Mouse (Mus musculus): ENCODE data around the gene Polr2b. TPM values are rescaled to one million over a fixed set of nuclear protein-coding genes. Genes with fewer than 3 reads are reported as not detected.

The Polr2b gene
- polyA plus RNA-seq, 1 experiment from 2014 or later, result 86.8 TPM

DNA sequence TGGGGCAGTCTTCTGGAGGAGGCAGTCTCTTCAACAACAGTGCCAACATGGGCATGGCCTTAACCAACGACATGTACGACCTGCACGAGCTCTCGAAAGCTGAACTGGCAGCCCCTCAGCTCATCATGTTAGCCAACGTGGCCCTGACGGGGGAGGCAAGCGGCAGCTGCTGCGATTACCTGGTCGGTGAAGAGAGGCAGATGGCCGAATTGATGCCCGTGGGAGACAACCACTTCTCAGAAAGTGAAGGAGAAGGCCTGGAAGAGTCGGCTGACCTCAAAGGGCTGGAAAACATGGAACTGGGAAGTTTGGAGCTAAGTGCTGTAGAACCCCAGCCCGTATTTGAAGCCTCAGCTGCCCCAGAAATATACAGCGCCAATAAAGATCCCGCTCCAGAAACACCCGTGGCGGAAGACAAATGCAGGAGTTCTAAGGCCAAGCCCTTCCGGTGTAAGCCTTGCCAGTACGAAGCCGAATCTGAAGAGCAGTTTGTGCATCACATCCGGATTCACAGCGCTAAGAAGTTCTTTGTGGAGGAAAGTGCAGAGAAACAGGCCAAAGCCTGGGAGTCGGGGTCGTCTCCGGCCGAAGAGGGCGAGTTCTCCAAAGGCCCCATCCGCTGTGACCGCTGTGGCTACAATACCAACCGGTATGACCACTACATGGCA, 41.9 kb upstream of the Polr2b start:
- ATAC-seq (ENCODE audit: low FRiP score), result no peak
- no peak overlapping the region for H3K4me2 ChIP-seq (replicated peaks; ENCODE audit: low read depth, low read length)
- 93% methylated on average over 30 of the region's 30 CpGs for WGBS
- H3K36me3 ChIP-seq (ENCODE audit: control insufficient read depth, insufficient read depth, low read length), result peaks cover 5% of the 10 kb centered on the region; the same call in 1 of the 2 replicates
- H3K9me3 ChIP-seq (ENCODE audit: control insufficient read depth, low read length), result no peaks in the 10 kb centered on the region
- no peaks in the 10 kb centered on the region for H3K4me1 ChIP-seq (replicated peaks; ENCODE audit: control insufficient read depth, insufficient read depth, low read length)
- peaks cover 5% of the 10 kb centered on the region; the same call in 1 of the 2 replicates for H3K27me3 ChIP-seq (ENCODE audit: control insufficient read depth, insufficient read depth, low read length)
- H3K9ac ChIP-seq (ENCODE audit: low read depth, low read length), result no peak overlapping the region
- no peak overlapping the region for H3K4me3 ChIP-seq (ENCODE audit: low read depth, low read length)
- H3K27ac ChIP-seq (ENCODE audit: low read depth, low read length), result no peak overlapping the region
- no peak for DNase-seq (ENCODE audit: low spot score)

- H3K9ac ChIP-seq (ENCODE audit: low read depth, low read length), result no peak overlapping the region
- no peak overlapping the region for H3K4me2 ChIP-seq (replicated peaks; ENCODE audit: low read depth, low read length)
- no peaks in the 10 kb centered on the region; the same call in 1 of the 2 replicates for H3K27me3 ChIP-seq (ENCODE audit: control insufficient read depth, insufficient read depth, low read length)
- no peaks in the 10 kb centered on the region for H3K9me3 ChIP-seq (ENCODE audit: control insufficient read depth, low read length)
- DNase-seq (ENCODE audit: low spot score) (peak; percentile 34), ATAC-seq (ENCODE audit: low FRiP score) (no peak)
- no peak overlapping the region for H3K4me3 ChIP-seq (ENCODE audit: low read depth, low read length)
- WGBS, result 79% methylated on average over 8 of the region's 8 CpGs
- H3K27ac ChIP-seq (ENCODE audit: low read depth, low read length), result no peak overlapping the region
- no peaks in the 10 kb centered on the region for H3K4me1 ChIP-seq (replicated peaks; ENCODE audit: control insufficient read depth, insufficient read depth, low read length)
- H3K36me3 ChIP-seq (ENCODE audit: control insufficient read depth, insufficient read depth, low read length), result peaks cover 9% of the 10 kb centered on the region; the same call in 1 of the 2 replicates
Observed at GRCm38 (mm10) chr5:77269399-77269798, 40.5 kb upstream of the Polr2b start.

DNA sequence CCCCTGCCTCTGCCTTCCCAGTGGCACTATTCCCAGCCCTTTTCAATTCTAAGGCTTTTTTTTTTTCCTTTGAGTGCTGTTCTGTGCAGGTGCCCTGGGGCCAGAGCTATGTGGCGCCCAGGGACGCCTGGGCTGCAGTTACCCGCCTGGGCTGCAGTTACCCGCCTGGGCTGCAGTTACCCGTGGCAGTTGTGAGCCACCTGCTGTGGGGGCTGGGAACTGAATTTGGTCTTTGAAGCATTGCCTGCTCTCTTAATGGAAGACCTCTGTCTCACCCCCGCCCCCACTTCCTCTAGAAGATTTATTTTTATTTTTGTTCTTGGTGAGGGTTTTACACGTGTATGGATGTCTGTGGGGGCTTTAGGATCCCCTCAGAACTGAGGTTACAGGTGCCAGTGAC, 36.8 kb upstream of the Polr2b start:
- 89% methylated on average over 7 of the region's 7 CpGs for WGBS
- no peak overlapping the region for H3K9ac ChIP-seq (ENCODE audit: low read depth, low read length)
- H3K4me1 ChIP-seq (replicated peaks; ENCODE audit: control insufficient read depth, insufficient read depth, low read length), result no peaks in the 10 kb centered on the region
- H3K9me3 ChIP-seq (ENCODE audit: control insufficient read depth, low read length), result no peaks in the 10 kb centered on the region
- no peak overlapping the region for H3K4me2 ChIP-seq (replicated peaks; ENCODE audit: low read depth, low read length)
- H3K27ac ChIP-seq (ENCODE audit: low read depth, low read length), result no peak overlapping the region
- ATAC-seq (ENCODE audit: low FRiP score) (no peak), DNase-seq (ENCODE audit: low spot score) (no peak)
- peaks cover 12% of the 10 kb centered on the region; the same call in 1 of the 2 replicates for H3K36me3 ChIP-seq (ENCODE audit: control insufficient read depth, insufficient read depth, low read length)
- H3K4me3 ChIP-seq (ENCODE audit: low read depth, low read length), result no peak overlapping the region
- no peaks in the 10 kb centered on the region for H3K27me3 ChIP-seq (ENCODE audit: control insufficient read depth, insufficient read depth, low read length)

- no peaks in the 10 kb centered on the region for H3K27me3 ChIP-seq (ENCODE audit: control insufficient read depth, insufficient read depth, low read length)
- H3K27ac ChIP-seq (ENCODE audit: low read depth, low read length), result no peak overlapping the region
- H3K9me3 ChIP-seq (ENCODE audit: control insufficient read depth, low read length), result no peaks in the 10 kb centered on the region
- 93% methylated on average over 5 of the region's 5 CpGs for whole genome bisulfite sequencing
- no peak overlapping the region for H3K4me2 ChIP-seq (replicated peaks; ENCODE audit: low read depth, low read length)
- no peak overlapping the region for H3K4me3 ChIP-seq (ENCODE audit: low read depth, low read length)
- ATAC-seq (ENCODE audit: low FRiP score), result 0 out of 2 replicates have a peak, but pooled peaks have one; percentile 17
- H3K4me1 ChIP-seq (replicated peaks; ENCODE audit: control insufficient read depth, insufficient read depth, low read length), result no peaks in the 10 kb centered on the region
- peaks cover 14% of the 10 kb centered on the region; the same call in 1 of the 2 replicates for H3K36me3 ChIP-seq (ENCODE audit: control insufficient read depth, insufficient read depth, low read length)
- no peak overlapping the region for H3K9ac ChIP-seq (ENCODE audit: low read depth, low read length)
- DNase-seq (ENCODE audit: low spot score), result peak; percentile 76
Observed at GRCm38 (mm10) chr5:77275950-77276349, 34.0 kb upstream of the Polr2b start.

GRCm38 (mm10) chr5:77277204-77277603, 32.7 kb upstream of the Polr2b start:
- no peak for ATAC-seq (ENCODE audit: low FRiP score)
- H3K36me3 ChIP-seq (ENCODE audit: control insufficient read depth, insufficient read depth, low read length), result peaks cover 13% of the 10 kb centered on the region; the same call in 1 of the 2 replicates

GRCm38 (mm10) chr5:77281518-77282174, 28.3 kb upstream of the Polr2b start:
- H3K36me3 ChIP-seq (ENCODE audit: control insufficient read depth, insufficient read depth, low read length), result 0 out of 2 replicates have a peak, but pooled peaks cover 5% of the 10 kb centered on the region
- 90% methylated on average over 20 of the region's 20 CpGs for WGBS

More at GRCm38 (mm10) chr5:77277204-77277603, 32.7 kb upstream of the Polr2b start:
- no peaks in the 10 kb centered on the region for H3K27me3 ChIP-seq (ENCODE audit: control insufficient read depth, insufficient read depth, low read length)
- H3K4me2 ChIP-seq (replicated peaks; ENCODE audit: low read depth, low read length), result no peak overlapping the region
- no peak overlapping the region for H3K27ac ChIP-seq (ENCODE audit: low read depth, low read length)
- no peak overlapping the region for H3K9ac ChIP-seq (ENCODE audit: low read depth, low read length)
- H3K9me3 ChIP-seq (ENCODE audit: control insufficient read depth, low read length), result no peaks in the 10 kb centered on the region
- H3K4me1 ChIP-seq (replicated peaks; ENCODE audit: control insufficient read depth, insufficient read depth, low read length), result no peaks in the 10 kb centered on the region
- DNase-seq (ENCODE audit: low spot score), result no peak
- whole genome bisulfite sequencing, result 89% methylated on average over 6 of the region's 6 CpGs
- no peak overlapping the region for H3K4me3 ChIP-seq (ENCODE audit: low read depth, low read length)

GRCm38 (mm10) chr5:77282242-77282641, 27.7 kb upstream of the Polr2b start:
- H3K4me2 ChIP-seq (replicated peaks; ENCODE audit: low read depth, low read length), result no peak overlapping the region
- no peak overlapping the region for H3K9ac ChIP-seq (ENCODE audit: low read depth, low read length)
- no peaks in the 10 kb centered on the region for H3K4me1 ChIP-seq (replicated peaks; ENCODE audit: control insufficient read depth, insufficient read depth, low read length)
- no peak overlapping the region for H3K27ac ChIP-seq (ENCODE audit: low read depth, low read length)
- H3K9me3 ChIP-seq (ENCODE audit: control insufficient read depth, low read length), result no peaks in the 10 kb centered on the region
- no peaks in the 10 kb centered on the region for H3K27me3 ChIP-seq (ENCODE audit: control insufficient read depth, insufficient read depth, low read length)
- no peak overlapping the region for H3K4me3 ChIP-seq (ENCODE audit: low read depth, low read length)
- no peak for ATAC-seq (ENCODE audit: low FRiP score)
- DNase-seq (ENCODE audit: low spot score), result no peak
- H3K36me3 ChIP-seq (ENCODE audit: control insufficient read depth, insufficient read depth, low read length), result 0 out of 2 replicates have a peak, but pooled peaks cover 5% of the 10 kb centered on the region
- 92% methylated on average over 9 of the region's 9 CpGs for WGBS

More at GRCm38 (mm10) chr5:77281518-77282174, 28.3 kb upstream of the Polr2b start:
- DNase-seq (ENCODE audit: low spot score) (no peak), ATAC-seq (ENCODE audit: low FRiP score) (no peak)
- H3K27ac ChIP-seq (ENCODE audit: low read depth, low read length), result no peak overlapping the region
- H3K4me2 ChIP-seq (replicated peaks; ENCODE audit: low read depth, low read length), result no peak overlapping the region
- no peaks in the 10 kb centered on the region for H3K27me3 ChIP-seq (ENCODE audit: control insufficient read depth, insufficient read depth, low read length)
- no peak overlapping the region for H3K9ac ChIP-seq (ENCODE audit: low read depth, low read length)
- H3K4me3 ChIP-seq (ENCODE audit: low read depth, low read length), result no peak overlapping the region
- no peaks in the 10 kb centered on the region for H3K9me3 ChIP-seq (ENCODE audit: control insufficient read depth, low read length)
- no peaks in the 10 kb centered on the region for H3K4me1 ChIP-seq (replicated peaks; ENCODE audit: control insufficient read depth, insufficient read depth, low read length)

DNA sequence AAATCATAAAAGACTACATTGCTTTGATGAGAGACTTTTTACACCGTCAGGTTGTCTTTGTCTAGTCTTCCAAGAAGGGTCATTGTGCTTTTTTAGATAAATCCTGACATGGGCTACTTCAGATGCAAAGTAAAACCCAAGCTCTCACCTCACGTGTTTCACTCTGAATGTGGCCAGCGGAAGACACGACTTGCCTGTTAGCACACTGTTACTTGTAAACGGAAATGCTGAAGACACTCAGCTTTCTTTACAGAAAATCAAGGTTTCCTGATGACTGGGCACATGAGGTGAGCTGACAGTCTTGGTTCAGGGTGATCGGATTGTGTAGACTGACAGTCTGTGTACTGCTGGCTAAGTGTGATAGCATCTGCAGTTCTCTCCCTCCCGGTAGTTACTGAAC, 24.3 kb upstream of the Polr2b start:
- Histone ChIP-seq H3K9me3 (ENCODE audit: control insufficient read depth, low read length) (no peaks in the 10 kb centered on the region), H3K4me3 (ENCODE audit: low read depth, low read length) (no peak overlapping the region), H3K27me3 (ENCODE audit: control insufficient read depth, insufficient read depth, low read length) (no peaks in the 10 kb centered on the region), H3K36me3 (ENCODE audit: control insufficient read depth, insufficient read depth, low read length) (0 out of 2 replicates have a peak, but pooled peaks cover 4% of the 10 kb centered on the region), H3K4me2 (replicated peaks; ENCODE audit: low read depth, low read length) (no peak overlapping the region), H3K4me1 (replicated peaks; ENCODE audit: control insufficient read depth, insufficient read depth, low read length) (no peaks in the 10 kb centered on the region), H3K9ac (ENCODE audit: low read depth, low read length) (no peak overlapping the region), H3K27ac (ENCODE audit: low read depth, low read length) (no peak overlapping the region)
- DNase-seq (ENCODE audit: low spot score) (no peak), ATAC-seq (ENCODE audit: low FRiP score) (no peak)
- WGBS, result 89% methylated on average over 7 of the region's 7 CpGs
